Mouse (Mus musculus) gastrocnemius, adult 2 months (tissue): ENCODE measurements around the gene Taar7d. TPM values are rescaled to one million over a fixed set of nuclear protein-coding genes. Genes with fewer than 3 reads are reported as not detected.
"Not testable (repeated sequence)": the region's sequence is repeated elsewhere in the genome, so short reads cannot be mapped to it uniquely, and the experiment has no call there.

Experiments used
- DNase-seq: peaks from one replicate; pipeline ENCODE4 v3.0.0; 2022
- H3K27ac ChIP-seq: fragments of 200-600 bp; 2 replicates; pipeline ENCODE4 v1.8.1; 2022; ENCODE audit warnings: mild to moderate bottlenecking
- H3K4me3 ChIP-seq: fragments of 200-600 bp; 2 replicates; pipeline ENCODE4 v1.8.1; 2022; ENCODE audit warnings: mild to moderate bottlenecking, moderate library complexity
- CTCF ChIP-seq: fragments of 200-600 bp; IDR thresholded peaks from 2 replicates; pipeline ENCODE4 v1.8.1; 2022; ENCODE audit warnings: antibody characterized with exemption, mild to moderate bottlenecking, moderate library complexity
- intact Hi-C: fragments of 180-260 bp; cut with DNase I; formaldehyde crosslinking; loops from one replicate; pipeline ENCODE4 v1.15.1; 2025
- total RNA-seq, 2 experiments: library from RNA; stranded (reverse); gene quantifications; 2 replicates each; pipeline ENCODE4 v1.2.3; 2021

Taar7d gene
- total RNA-seq, 2 experiments from 2014 or later = not detected

DNA sequence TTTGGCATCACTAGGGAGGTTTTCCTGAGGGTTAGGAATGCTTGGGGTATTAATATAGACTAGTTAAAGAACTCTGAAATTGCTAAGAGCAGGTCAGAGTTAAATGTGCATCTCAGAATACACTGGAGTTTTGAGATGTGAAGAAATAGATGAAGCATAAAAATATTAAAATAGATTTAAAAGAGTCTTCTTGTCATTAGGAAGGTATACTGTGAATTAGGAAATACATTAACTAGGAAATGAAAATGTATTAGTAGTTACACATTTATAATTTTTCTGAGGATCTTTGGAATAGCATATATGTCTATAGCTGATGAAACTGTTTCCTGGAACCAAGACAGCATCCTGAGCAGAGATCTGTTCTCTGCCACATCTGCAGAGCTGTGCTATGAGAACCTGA lies 22.2 kb downstream of the Taar7d start, which contains the start of gene Taar7f:
Taar7f (plus strand) TSS at position 301 of the 400 bp plus-strand sequence.
- TF ChIP-seq CTCF = no peak

DNA sequence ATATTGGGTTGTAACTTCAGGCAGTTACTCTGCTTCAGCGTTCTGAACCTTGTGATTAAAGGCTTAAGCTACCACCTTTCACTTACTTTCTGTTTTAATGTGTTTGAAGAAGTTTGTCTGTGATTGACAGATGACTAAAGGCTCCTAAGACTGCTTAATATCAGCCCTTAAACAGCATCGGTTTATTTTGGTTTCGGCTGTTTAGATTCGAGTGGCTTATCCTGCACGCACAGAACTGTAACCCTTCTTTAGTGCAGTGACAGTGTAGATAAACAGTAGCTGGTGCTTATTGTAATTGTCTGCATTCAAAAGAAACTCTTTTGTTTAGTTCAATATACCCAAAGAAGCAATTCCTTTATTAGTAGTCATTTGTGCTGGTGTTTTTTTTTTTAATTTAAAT lies 25.0 kb downstream of the Taar7d start:
- no peak for TF ChIP-seq CTCF
- Histone ChIP-seq H3K27ac (no peak overlapping the region), H3K4me3 (no peak overlapping the region)
- intact Hi-C loops = no loop called here
- DNase-seq = no peak

More for the DNA sequence above, 22.2 kb downstream of the Taar7d start, which contains the start of gene Taar7f:
- intact Hi-C loops = no loop called here
- no peak within 1 kb of the TSS for H3K4me3 ChIP-seq
- DNase-seq = no peak
- no peak within 1 kb of the TSS for H3K27ac ChIP-seq

DNA sequence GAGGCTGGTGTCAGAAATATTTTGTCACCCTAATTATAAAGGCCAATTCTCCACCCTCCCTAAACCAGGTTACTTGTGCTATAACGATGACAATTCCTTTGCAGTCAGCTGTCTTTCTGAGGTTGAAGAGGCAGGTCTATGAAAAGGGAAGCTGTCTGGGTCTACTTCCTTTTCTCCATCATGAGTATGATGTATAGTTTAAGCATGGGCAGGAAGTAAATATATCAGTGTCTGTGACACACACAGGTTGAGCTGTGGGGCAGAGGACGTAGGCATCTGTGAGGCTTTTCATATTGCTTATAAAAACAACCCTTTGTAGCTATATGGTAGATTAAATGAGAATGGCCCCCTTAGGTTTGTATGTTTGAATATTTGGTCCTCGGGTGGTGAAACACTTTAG lies 32.0 kb downstream of the Taar7d start:
- DNase-seq = no peak
- no peak for TF ChIP-seq CTCF
- no peak overlapping the region for H3K4me3 ChIP-seq
- no peak overlapping the region for H3K27ac ChIP-seq
- intact Hi-C loops = no loop called here

DNA sequence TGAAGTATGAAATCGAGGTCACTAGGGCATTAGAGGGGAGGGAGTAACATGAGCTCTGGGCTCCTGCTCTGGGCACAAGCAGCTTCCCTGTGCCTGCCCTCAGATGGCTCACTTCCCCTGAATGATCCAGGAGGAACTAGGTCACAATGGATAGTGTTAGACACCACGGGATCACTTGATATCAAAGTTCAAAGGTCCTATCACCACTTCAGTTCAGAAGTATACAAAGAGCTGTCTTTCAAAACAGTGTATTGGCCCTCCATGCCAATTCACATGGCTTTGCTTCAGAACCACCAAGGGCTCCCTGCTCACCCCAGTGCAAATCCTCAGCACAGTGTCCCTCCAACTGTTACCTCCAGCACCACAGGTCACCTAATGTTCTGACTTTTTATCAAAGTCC lies 47.7 kb downstream of the Taar7d start:
- DNase-seq, H3K27ac ChIP-seq, H3K4me3 ChIP-seq, intact Hi-C loops: not testable (repeated sequence)

DNA sequence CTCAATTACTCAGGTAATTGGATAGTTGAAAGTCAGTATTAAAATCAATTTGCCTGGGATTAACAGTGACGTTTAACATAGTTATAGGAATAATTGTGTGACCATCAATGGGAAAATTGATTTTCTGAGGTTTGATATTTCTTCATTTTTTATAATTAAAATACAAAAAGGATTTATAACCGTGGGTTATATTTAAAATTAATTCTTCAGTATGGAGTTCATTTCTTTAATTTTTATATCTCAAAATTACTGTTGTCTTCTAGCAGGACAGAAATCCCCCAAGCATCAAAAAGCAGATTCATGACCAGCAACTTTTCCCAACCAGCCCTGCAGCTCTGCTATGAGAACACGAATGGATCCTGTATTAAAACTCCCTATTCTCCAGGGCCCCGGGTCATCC lies 49.2 kb downstream of the Taar7d start, which contains the start of gene Taar8a:
Taar8a (plus strand) TSS at position 301 of the 400 bp plus-strand sequence.
- DNase-seq, H3K27ac ChIP-seq, H3K4me3 ChIP-seq, intact Hi-C loops: not testable (repeated sequence)

Other genes starting within 250 kb of the Taar7d start
- 100 to 1,000 TPM; 215 to 230 TPM for gene Rps12, start 239.9 kb upstream of the Taar7d start, total RNA-seq
- 1 to 10 TPM; 5.5 to 6.2 TPM for gene Slc18b1, start 230.2 kb upstream of the Taar7d start, total RNA-seq
- gene Vnn3, start 175.8 kb upstream of the Taar7d start, total RNA-seq = not detected
- gene Vnn1, start 132.5 kb upstream of the Taar7d start, total RNA-seq = under 1 TPM; 0.17 to 0.23 TPM
- gene Taar1, start 106.9 kb upstream of the Taar7d start, total RNA-seq = not detected
- not detected for gene Taar2, start 88.7 kb upstream of the Taar7d start, total RNA-seq
- gene Taar3, start 77.7 kb upstream of the Taar7d start, total RNA-seq = not detected
- gene Taar4, start 66.7 kb upstream of the Taar7d start, total RNA-seq = not detected
- gene Taar5, start 56.5 kb upstream of the Taar7d start, total RNA-seq = not detected
- gene Taar6, start 41.6 kb upstream of the Taar7d start, total RNA-seq = not detected
- gene Taar7a, start 33.7 kb upstream of the Taar7d start, total RNA-seq = not detected
- gene Taar7b, start 27.3 kb upstream of the Taar7d start, total RNA-seq = not detected
- not detected for gene Taar7e, start 10.4 kb downstream of the Taar7d start, total RNA-seq
- gene Taar7f, start 22.3 kb downstream of the Taar7d start, total RNA-seq = not detected
- not detected for gene Taar8a, start 49.3 kb downstream of the Taar7d start, total RNA-seq
- not detected for gene Taar8b, start 65.1 kb downstream of the Taar7d start, total RNA-seq
- gene Taar8c, start 74.7 kb downstream of the Taar7d start, total RNA-seq = not detected
- not detected for gene Taar9, start 82.3 kb downstream of the Taar7d start, total RNA-seq
- 10 to 100 TPM; 21.7 to 26.1 TPM for gene Stx7, start 122.1 kb downstream of the Taar7d start, total RNA-seq
- gene Moxd1, start 196.3 kb downstream of the Taar7d start, total RNA-seq = under 1 TPM; 0.28 to 0.94 TPM